Mouse (Mus musculus): ENCODE results near the gene Olfr1413.

Gene Olfr1413

DNA sequence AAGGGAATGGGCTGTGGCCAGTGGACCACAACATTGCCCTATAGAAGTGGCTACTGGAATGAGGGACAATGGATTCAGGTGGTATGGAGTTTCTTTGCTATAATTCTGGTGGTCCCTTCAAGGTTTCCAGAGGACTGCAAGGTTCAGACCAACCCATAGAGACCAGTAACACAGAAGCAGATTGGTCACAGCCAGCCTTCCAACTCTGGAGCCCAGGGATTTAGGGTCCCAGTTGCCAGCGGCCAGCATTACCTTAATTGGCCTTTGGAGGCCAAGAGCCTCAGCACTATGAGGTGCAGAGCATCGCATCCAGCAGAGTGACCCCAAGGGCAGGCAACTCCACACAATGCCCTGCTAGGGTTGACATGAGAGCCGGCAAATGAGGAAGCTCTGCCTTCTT lies at the start of gene Olfr1413:
TSS of gene Olfr1413 (plus strand) at position 301 of the 400 bp plus-strand sequence.
- DNase-seq (ENCODE audit: low spot score) = no peak

DNA sequence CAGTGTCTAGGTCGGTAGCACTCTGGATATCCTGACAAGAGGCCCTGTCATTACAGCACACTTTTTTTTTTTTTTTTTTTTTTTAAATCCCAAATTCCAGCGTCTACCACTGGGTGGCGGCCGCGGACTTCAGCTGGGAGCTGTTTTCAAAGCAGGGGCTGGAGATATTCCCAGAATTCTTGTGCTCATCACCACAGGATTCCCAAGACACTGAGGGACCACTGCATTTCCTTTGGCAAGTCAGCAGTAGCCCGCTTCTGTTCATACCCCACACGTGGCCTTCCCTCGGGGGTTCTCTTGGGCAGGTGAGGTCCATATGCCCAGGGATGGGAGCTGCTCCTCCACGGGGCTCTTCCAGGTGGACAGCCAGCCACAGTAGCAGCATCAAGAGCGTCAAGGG lies 49.7 kb upstream of the Olfr1413 start:
- peak; percentile 27 for DNase-seq (ENCODE audit: low spot score)

DNA sequence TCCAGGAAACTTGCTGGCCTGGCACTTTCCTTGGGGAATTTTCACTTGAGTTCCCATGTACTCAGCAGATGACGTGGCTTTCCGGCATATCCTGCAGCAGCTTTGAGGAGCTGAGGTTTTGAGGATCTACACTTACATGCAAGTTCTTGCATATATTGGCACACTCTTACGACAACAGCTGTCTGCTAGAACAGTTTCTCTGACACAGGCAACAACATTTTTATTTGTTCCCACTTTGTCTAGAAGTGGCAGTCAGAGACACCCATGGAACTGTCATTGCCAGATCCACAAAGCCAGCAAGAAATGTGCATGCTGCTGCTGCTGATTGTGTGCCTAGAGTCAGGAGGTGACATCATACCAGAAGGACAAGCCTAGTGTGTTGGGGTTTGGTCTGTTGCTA lies 47.4 kb upstream of the Olfr1413 start:
- DNase-seq (ENCODE audit: low spot score) = no peak

DNA sequence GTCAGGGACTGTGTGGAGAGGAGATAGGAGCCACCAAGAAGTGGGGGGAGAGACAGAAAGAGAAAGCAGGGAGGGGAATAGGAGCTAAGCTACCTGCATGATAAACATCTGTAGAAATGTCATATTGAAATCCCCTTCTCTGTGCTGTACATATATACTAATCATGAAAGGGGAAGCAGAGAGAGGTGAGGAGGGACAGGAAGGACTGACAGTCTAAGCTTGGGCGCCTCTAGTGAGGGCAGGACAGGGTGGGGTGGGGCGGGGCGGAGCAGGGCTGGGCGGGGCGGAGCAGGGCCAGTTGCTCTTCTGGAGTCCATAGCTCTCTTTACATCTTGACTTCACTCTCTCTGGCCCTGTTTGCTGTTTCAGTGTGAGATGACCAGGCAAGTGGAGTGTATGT lies 34.1 kb upstream of the Olfr1413 start:
- DNase-seq (ENCODE audit: low spot score) = no peak

DNA sequence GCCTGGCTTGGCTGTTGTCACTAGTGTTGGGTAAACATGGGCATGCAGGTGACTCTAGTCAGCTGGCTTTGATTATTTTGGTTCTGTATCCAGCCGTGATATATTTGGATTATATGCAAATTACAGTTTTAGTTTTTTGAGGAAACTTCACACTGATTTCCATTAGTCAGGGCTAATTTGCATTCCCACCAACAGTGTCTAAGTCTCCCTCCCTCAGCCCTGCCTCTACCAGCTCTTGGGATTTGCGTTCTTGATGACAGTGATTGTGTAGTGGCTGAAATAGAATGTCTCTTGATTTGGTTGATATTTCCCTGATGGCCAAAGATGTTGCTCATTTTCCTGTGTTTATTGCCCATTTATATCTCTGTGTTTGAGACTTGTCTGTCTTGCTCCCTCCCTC lies 32.1 kb upstream of the Olfr1413 start:
- no peak for DNase-seq (ENCODE audit: low spot score)

DNA sequence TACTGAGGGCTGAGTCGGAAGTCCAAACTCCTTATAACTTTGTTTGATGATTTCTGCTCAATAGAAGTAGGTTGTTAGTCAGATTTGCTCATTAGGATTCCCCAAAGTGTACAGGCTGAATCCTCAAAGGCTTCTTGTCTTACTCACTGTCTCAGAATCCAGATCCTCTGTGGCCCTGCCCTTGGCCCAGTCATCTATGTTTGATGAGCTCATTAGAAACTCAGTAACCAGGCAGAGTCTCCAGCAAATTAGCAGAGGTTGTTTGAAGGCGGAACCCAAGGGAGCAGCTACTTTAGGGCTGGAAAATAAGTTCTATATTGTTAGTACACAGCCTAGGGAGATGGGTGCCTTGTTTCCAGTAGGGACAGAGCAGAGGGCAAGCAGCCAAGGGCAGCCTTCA lies 25.2 kb upstream of the Olfr1413 start:
- DNase-seq (ENCODE audit: low spot score) = no peak

DNA sequence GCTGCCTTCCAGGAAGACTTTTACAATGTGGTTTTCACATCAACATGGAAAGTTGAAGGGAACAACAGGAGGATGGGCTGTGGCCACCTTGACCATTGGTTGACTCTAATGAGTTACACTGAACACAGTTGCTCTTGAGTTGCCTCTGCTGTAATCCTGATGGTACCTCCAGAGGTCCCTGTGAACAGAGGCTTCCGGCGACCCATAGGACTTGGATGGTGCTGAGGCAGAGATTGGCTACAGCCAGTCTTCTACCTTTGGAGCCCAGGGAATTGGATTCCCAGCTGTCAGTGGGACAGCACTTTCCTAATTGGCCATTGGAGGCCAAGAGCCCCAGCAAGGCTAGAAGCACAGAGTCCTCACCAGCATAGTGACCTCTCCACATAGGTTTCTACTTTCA lies 14.4 kb downstream of the Olfr1413 start, which contains the start of gene Olfr1412:
TSS of gene Olfr1412 (plus strand) at position 301 of the 400 bp plus-strand sequence.
- no peak for DNase-seq (ENCODE audit: low spot score)

DNA sequence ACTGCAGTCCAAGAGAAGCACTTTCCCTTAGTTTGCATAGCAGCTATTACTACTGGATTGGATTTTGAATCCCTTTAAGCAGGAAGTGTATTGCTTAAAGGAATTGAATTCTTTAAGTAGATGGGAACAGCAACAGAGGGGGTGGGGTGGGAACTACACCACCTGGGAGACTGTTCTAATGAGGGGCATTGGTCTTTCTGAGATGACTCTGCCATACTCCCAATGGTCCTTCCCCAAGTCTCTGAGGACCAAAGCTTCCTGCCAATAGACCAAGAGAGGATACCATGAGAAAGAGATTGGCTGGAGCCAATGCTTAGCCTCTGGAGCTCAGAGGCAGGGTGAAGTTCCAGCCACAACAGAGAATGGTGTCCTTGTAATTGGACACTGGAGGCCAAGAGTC lies 23.0 kb downstream of the Olfr1413 start, which contains the start of gene Olfr1411:
TSS of gene Olfr1411 (plus strand) at position 301 of the 400 bp plus-strand sequence.
- no peak for DNase-seq (ENCODE audit: low spot score)

DNA sequence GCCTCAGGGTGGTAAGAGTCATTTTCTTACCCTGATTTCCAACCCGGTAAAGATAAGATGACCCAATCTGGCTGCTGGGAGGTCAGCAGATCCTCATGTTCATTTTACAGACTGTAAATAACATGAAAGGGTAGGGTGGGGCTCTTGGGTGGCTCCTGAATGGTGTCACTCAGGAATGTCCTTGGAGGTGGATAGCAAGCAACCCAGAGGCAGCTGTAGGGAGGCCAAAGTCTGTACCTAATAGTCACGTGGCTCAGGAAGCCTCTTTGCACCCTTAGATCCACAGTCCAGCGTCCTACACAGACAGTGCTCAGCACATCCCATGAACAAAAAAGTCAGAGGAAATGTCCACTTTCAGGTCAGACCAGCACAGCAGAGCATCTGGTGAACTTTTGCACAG lies 24.9 kb downstream of the Olfr1413 start:
- no peak for DNase-seq (ENCODE audit: low spot score)

DNA sequence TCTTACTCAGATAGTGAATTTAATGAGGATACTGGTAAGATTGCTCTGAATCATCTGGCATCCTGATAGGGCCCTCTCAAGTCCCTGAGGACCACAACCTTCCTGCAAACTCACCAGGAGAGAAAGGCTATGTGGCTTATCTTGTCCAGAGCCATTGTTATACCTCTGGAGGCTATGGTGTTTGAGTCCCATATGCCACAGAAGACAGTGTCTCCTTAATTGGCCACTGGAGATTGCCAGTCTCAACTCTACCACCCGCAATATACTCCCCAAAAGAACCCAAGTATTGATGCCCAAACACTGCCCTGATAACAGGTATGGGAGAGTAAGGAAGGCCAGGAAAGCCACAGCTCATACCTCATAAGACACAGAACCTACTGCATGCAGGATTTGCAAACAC lies 34.4 kb downstream of the Olfr1413 start, which contains the start of gene Olfr1410:
TSS of gene Olfr1410 (plus strand) at position 301 of the 400 bp plus-strand sequence.
- DNase-seq (ENCODE audit: low spot score) = no peak

DNA sequence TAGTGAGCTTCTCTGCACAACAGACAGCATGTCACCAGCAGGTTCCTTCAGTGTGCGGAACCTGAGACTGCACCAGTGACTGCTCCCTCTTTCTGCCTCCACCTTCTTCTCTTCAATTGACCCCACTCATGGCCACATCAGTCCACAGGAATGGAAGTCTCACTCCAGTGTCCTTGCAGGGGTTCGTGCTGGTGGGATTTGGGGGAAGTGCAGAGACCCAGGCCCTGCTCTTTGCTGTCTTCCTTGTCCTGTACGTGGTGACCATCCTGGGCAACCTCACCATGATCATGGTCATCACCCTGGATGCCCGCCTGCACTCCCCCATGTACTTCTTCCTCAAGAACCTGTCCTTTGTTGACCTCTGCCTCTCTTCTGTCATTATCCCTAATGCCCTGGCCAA lies 36.6 kb downstream of the Olfr1413 start:
- DNase-seq (ENCODE audit: low spot score) = no peak

DNA sequence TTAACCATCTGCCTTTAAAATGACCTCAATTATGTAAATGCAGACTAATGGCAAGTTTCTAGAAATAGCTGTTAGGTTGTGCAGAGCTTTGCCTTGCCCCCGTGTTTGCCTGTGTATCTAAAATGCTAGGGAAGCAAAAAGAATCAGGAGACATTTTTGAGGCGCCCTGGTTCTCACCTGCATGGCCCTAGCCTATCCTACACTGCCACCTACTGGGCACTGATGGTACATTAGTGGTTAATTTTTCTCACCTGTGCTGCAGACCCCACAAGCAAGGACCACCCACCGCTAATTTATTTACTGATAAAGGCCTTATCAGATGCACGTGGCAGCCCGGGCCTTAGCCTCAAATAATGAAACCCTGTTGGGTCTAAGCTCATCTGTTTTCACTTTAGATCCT lies 39.9 kb downstream of the Olfr1413 start:
- DNase-seq (ENCODE audit: low spot score) = peak; percentile 57

DNA sequence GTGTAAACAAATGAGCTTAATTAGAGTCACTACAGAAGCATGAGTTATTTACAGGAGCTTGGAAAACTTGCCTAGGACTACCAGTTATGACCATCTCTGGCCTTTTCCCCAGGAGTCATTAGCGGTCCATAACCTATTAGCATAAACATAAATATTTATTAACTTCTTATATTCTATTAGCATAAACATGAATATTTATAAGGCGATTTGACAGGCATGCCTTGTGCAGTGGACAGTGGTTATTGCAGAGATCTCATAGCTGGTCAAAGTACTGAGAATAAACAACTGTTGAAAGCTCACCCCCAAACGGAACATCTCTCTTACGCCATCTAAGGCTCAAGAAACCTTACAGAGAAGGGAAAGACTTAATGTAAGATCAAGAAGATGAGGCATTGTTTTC lies 42.1 kb downstream of the Olfr1413 start:
- DNase-seq (ENCODE audit: low spot score) = no peak

DNA sequence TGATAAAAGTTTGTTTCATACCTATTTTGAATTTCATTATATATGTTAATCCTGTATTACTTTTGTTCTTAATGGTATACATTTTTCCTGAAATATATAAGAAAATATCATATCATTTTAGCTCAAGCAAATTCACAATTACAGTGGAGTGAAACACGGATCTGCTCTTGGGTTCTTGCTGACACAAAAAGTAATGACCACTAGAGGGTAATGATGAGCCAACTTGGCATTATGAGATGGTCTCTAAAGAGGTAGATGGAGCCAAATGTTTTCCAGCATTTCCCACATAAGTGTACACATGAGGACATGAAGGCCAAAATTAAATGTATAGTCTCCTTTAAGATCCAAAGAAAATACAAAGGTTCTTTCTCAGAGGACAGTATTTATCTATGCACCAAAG lies 43.4 kb downstream of the Olfr1413 start:
- DNase-seq (ENCODE audit: low spot score) = no peak

DNA sequence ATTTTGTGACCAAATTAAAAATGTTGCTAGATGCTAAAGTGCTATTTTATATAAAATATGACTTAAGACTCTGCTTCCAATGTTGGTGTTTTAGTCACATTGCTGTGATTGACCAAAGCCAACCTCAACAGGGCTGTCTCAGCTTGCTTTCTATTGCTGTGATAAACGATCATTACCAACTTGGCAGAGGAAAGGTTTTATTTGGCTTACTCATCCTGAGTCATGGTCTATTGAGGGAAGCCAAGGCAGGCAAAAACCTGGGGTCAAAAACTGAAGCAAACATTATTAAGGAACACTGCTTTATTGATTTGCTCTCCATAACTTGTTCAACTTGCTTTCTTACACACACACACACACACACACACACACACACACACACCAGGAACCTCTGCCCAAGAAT lies 44.9 kb downstream of the Olfr1413 start:
- DNase-seq (ENCODE audit: low spot score) = no peak

DNA sequence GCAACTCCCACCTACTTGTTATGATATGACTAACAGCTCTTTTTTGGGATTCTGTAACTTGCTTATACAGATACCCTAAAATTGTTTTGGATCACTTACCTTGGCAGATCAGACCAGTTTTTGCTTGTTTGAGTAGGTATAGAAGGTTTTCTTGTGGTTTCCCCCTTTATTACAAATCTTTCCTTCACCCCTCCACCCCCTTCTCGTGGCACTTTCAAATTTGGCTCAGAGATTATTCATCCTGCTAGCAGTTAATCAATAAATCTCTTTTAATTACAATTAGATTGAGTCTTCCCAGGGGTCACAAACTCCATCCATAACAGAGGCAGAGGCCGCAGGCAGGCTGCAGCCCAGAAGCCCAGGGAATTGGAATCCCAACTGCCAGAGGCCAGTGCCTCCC lies 46.4 kb downstream of the Olfr1413 start, which contains the start of gene Olfr12:
TSS of gene Olfr12 (plus strand) at position 301 of the 400 bp plus-strand sequence.
- no peak for DNase-seq (ENCODE audit: low spot score)

DNA sequence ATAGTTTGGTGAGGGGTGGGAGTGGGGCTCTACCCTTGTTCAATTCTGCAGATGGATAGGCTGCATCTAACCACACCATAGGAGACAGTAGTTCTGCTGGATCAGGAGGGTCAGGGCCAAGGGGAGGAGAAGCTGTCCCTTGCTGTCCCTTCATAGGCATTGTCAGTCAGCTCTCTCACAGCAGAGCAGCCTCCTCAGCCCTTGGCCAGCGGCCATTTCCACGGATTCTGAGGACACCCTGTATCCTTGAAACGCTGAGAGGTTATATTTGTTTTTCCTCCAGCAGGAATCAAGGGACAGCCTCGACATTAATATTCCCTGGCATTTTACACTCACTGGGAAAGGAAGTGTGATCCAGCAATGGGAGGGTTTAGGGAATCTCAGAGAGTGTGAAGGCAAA lies 47.2 kb downstream of the Olfr1413 start:
- DNase-seq (ENCODE audit: low spot score) = no peak

All from ovary, postnatal 14 days (tissue).